Mouse (Mus musculus): ENCODE results near the gene Cfap74. TPM values are rescaled to one million over a fixed set of nuclear protein-coding genes. Genes with fewer than 3 reads are reported as not detected.
A peak's percentile ranks its signal among the peaks of the same experiment; 100 is the strongest.
"Not testable (repeated sequence)": the region's sequence is repeated elsewhere in the genome, so short reads cannot be mapped to it uniquely, and the experiment has no call there.

The Cfap74 gene
- total RNA-seq, 2 experiments from 2014 or later = 0.48 to 1.1 TPM

GRCm38 (mm10) chr4:155469590-155470262, 60.7 kb downstream of the Cfap74 start:
- peak; percentile 79 for DNase-seq

- DNase-seq = no peak
Measured at GRCm38 (mm10) chr4:155470263-155470953, 61.4 kb downstream of the Cfap74 start.

GRCm38 (mm10) chr4:155470997-155471396, 62.0 kb downstream of the Cfap74 start:
- DNase-seq = no peak

- DNase-seq = no peak
Measured at GRCm38 (mm10) chr4:155471406-155471805, 62.4 kb downstream of the Cfap74 start.

- DNase-seq = peak; percentile 44
Measured at GRCm38 (mm10) chr4:155472716-155473290, 63.8 kb downstream of the Cfap74 start.

GRCm38 (mm10) chr4:155473319-155473718, 64.3 kb downstream of the Cfap74 start:
- peak; percentile 86 for DNase-seq

GRCm38 (mm10) chr4:155473796-155474195, 64.8 kb downstream of the Cfap74 start:
- DNase-seq = not testable (repeated sequence)

- peak; percentile 90 for DNase-seq
Measured at GRCm38 (mm10) chr4:155481381-155482124, 72.6 kb downstream of the Cfap74 start.

GRCm38 (mm10) chr4:155482125-155482480, 73.1 kb downstream of the Cfap74 start:
- DNase-seq = no peak

GRCm38 (mm10) chr4:155482733-155483540, 73.9 kb downstream of the Cfap74 start:
- no peak for DNase-seq

- DNase-seq = no peak
Measured at GRCm38 (mm10) chr4:155485521-155485920, 76.5 kb downstream of the Cfap74 start.

- DNase-seq = no peak
Measured at GRCm38 (mm10) chr4:155487746-155488145, 78.8 kb downstream of the Cfap74 start.

GRCm38 (mm10) chr4:155488232-155489025, 79.4 kb downstream of the Cfap74 start:
- peak; percentile 81 for DNase-seq

GRCm38 (mm10) chr4:155489101-155489970, 80.3 kb downstream of the Cfap74 start:
- no peak for DNase-seq

GRCm38 (mm10) chr4:155490456-155490855, 81.5 kb downstream of the Cfap74 start:
- DNase-seq = no peak

GRCm38 (mm10) chr4:155490990-155491504, 82.1 kb downstream of the Cfap74 start, which contains the start of gene Gnb1:
Gene Gnb1 (plus strand): TSS chr4:155491361.
- DNase-seq = peak; percentile 98

GRCm38 (mm10) chr4:155491529-155492130, 82.6 kb downstream of the Cfap74 start:
- DNase-seq = no peak

- DNase-seq = peak; percentile 78
Measured at GRCm38 (mm10) chr4:155492131-155492633, 83.2 kb downstream of the Cfap74 start.

- DNase-seq = no peak
Measured at GRCm38 (mm10) chr4:155494891-155495290, 85.9 kb downstream of the Cfap74 start.
